Mouse (Mus musculus) telencephalon, adult 2 months (tissue): ENCODE data around the gene Adcy9.

Experiments
- DNase-seq: peaks from one replicate; pipeline ENCODE4 v3.0.0-alpha.2; 2011; ENCODE audit warnings: low read depth, low spot score

Gene Adcy9

DNA sequence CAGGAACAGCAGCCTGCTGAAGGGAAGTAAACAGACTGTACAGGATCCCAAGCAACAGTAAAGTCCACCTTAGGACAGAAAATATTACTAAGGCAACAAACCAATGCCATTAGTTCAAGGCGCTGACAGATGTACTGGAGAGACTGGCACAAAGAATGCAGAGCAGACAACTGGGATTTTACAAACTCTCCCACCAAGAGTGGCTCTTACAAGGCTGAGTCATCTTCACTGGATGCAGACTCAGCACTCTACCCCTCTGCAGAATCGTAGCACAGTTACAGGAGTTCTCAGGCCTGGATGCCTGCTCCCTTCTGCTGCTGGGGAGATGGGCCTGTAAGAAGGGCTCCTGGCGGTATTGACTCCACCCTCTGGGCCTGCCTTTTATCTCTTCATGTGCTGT lies 99.4 kb downstream of the Adcy9 start:
- no peak for DNase-seq

GRCm38 (mm10) chr16:4318001-4318526 lies 102.2 kb downstream of the Adcy9 start:
- no peak for DNase-seq

- DNase-seq: peak; percentile 72
Observed at GRCm38 (mm10) chr16:4316094-4316474, 104.2 kb downstream of the Adcy9 start.

DNA sequence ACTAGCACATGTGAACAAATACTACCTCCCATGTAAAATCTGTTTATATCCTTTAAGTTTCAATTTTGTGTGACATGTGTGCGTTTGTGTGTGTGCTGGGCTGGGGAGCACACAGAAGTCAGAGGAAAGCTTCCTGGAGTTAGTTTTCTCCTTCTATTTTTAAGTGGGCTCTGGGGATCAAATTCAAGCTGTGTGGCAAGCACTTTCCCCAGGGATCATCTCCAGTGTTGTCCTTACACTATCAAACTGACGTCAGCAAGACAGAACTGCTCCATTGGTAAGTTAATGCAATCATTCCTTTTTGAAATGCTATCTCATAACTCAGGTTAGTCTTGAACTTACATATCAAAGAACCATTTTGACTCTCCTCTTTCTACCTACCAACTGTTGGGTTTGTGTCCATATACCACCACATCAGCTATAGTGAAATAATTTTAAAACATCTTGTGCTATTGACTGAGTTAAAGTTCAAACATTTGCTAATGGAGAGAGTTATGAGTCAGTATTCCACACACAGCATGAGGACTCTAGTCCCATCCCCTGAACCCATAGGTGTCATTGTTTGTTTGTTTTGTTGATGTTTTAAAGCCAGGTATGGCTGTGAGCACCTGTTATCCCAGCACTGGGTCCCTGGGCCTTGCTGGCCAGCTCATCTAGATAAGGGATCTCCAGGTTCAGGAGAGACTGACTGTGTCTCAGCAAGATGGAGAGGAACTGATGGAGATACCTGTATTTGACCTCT lies 104.8 kb downstream of the Adcy9 start:
- DNase-seq: no peak

DNA sequence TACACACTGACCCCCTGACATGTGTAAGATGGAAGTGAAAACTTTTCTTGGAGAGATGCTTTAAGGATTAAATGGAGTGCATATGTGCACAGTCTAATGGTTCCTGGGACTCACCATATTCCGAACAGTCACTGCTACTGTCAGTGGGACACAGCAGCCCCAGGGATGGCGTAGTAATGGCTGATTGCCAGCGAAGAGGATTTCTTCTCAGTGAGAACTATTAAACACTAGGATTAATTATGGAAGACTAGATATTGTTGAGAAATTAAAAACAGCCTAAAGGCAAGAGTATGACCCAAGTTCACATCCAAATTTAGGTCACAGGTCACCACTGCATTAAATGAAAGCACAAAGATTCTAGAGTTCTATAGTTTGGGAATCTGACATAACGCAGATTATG lies 105.4 kb downstream of the Adcy9 start:
- no peak for DNase-seq

DNA sequence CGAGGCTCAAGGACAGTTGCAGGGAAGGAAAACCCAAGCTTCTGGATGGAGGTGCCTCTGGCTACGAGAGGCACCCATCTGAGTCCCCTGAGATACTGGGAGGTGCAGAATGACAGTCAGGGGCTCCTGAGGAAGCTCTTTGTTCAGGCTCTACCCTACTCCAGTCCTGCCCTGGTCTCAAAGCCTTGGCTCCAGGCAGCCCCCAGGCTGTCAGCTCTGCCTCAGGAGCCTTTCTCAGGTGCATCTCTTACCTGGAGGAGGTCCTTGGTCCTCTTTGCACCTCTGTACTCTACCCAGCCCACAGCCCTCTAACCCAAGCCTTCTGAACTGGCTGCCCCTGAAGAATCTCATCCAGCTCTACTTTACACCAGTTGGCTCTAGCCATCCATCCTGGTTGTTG lies 108.3 kb downstream of the Adcy9 start:
- DNase-seq: no peak

DNA sequence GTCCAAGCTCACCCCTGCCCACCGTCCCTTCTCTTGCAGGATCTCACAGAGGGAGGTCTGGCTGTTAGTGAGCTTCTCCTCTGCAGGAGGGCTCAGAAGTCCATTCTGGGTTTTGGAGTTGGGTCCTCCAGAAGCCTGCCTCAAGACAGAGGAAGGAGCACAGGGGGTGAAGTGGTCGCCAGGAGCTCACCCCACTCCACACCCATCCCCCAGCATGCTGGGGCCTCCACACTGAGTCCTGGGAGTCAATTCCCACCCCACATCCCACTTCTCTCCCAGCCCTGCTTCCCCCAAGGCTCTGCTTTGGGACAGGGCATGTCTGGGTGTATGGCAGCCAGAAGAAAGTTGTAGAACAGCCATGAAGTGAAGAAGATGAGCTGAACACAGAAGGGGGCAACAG lies 108.7 kb downstream of the Adcy9 start:
- no peak for DNase-seq

GRCm38 (mm10) chr16:4307795-4308194 lies 112.5 kb downstream of the Adcy9 start:
- no peak for DNase-seq

- no peak for DNase-seq
Observed at GRCm38 (mm10) chr16:4304176-4304922, 115.9 kb downstream of the Adcy9 start.

DNA sequence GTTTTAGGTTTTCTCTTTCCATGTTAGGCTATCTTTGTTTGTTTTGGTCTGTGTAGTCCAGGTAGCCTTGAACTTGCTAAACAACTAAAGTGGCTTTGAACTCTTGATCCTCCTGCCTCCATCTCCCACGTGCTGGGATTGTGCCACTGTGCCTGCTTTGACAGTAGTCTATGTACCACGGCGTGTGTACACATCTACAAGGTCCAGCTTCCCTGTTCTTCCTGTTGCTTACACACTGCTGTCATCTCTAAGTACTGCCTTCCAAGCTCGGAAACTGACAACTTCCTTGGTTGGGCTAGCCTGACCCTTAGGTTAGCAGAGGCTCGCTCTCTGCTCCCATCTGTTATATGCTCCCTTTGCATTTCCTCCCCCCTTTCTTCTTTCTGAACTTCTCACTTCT lies 116.7 kb downstream of the Adcy9 start:
- DNase-seq: no peak

- no peak for DNase-seq
Observed at GRCm38 (mm10) chr16:4300280-4300679, 120.0 kb downstream of the Adcy9 start.

- no peak for DNase-seq
Observed at GRCm38 (mm10) chr16:4293259-4293658, 127.0 kb downstream of the Adcy9 start.

- no peak for DNase-seq
Observed at GRCm38 (mm10) chr16:4289507-4289906, 130.8 kb downstream of the Adcy9 start.

GRCm38 (mm10) chr16:4286593-4286992 lies 133.7 kb downstream of the Adcy9 start:
- DNase-seq: no peak

DNA sequence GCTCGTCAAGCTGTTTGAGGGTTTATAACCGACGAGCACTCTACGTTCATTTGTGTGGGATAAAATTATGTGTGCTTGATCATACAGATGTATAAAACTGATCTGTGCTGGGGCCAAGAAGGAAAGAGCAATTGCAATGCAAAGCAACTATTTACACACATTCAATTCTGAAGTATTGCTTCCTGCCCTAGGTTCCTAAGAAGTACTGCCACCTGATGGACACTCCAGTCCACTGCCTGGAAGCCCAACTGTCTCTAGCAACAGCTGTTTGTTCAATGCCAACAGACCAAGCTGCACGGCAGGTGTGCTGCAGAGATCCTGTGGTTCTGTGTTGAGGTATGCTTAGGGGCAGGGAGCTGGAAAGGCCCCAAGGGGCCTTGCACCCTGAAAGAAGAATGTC lies 135.0 kb downstream of the Adcy9 start:
- no peak for DNase-seq

GRCm38 (mm10) chr16:4283267-4283851 lies 136.9 kb downstream of the Adcy9 start:
- no peak for DNase-seq

GRCm38 (mm10) chr16:4281470-4281869 lies 138.8 kb downstream of the Adcy9 start:
- no peak for DNase-seq

DNA sequence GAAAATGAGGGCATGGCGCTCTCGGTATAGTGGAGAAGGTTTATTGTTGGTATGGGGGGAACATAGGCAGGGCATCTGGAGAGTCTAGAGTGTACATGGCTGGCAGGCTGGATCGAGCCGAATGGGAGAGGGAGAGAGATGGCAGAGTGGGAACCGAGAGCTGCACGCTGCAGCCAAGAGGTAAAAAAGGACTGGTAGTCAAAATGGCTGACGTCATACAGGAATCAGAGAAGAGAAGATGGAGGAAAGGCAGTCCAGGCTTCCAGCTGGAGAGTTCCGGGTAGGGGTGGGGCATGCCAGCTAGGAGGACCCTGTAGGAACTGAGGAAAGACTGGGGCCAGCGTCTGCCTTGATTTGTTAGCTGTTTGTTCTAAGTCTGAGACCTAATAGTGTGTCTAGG lies 139.3 kb downstream of the Adcy9 start:
- DNase-seq: no peak

DNA sequence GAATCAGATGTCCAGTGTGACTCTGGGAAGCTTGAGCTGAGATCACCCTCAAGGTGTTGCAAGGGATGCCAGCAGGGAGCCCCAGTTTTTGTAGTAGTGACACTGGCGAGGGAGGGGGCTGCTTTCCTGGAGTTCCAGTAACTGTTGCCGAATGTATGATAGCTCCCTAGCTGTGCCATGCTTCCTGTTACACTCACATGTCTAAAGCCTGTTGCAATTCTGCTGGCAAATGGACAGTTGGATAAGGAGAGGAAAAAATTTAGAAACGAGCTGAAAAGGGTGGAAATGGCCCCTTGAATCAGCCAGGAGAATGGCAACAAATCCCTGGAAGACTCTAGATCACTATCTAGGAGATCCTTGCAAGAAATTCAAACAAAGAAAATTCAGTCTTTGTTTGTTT lies 140.7 kb downstream of the Adcy9 start:
- no peak for DNase-seq

DNA sequence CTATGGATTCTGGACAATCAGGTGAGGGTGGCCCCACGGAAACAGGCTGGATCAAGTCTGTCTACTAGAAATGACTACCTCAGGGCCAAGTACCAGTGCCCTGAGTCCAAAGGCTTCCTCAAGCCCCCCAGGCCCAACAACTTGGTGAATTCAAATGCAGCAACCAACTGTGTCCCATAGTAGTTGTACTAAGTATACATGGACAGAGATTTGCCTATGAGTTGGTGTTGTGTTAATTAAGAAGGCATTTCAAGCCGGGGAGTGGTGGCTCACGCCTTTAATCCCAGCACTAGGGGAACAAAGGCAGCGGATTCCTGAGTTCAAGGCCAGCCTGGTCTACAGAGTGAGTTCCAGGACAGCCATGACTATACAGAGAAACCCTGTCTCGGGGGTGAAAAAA lies 143.7 kb downstream of the Adcy9 start:
- no peak for DNase-seq

- DNase-seq: no peak
Observed at GRCm38 (mm10) chr16:4276151-4276550, 144.1 kb downstream of the Adcy9 start.

- DNase-seq: peak; percentile 62
Observed at GRCm38 (mm10) chr16:4273702-4274476, 146.4 kb downstream of the Adcy9 start.
